Mouse (Mus musculus): ENCODE data around the gene Icosl. TPM values are rescaled to one million over a fixed set of nuclear protein-coding genes. Genes with fewer than 3 reads are reported as not detected.
"Not testable (repeated sequence)": the region's sequence is repeated elsewhere in the genome, so short reads cannot be mapped to it uniquely, and the experiment has no call there.

Icosl gene
- total RNA-seq, 2 experiments from 2014 or later, result 15.4 to 19.4 TPM

DNA sequence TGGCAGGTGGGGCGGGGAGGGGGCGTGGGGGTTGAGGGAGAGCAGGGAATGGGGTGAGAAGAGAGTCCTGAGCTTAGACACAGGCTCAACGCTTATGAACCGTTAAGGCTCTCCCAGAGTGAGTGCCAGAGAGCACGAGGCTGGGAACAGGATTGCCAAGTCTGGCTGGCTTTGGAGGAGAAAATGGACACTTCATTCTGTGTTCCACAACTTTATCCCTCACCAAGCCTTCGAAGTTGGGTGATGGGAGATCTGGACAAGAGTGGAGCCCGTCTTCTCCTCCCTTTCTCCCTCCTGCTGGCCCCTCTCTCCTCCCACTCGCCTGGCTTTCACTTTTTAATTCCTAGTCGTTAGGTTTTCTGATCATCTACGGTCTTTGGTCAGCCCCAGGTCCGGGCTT is 561 bp upstream of the Icosl start:
- no peak for DNase-seq (ENCODE audit: low spot score in 2 of 2)

- no peak for DNase-seq (ENCODE audit: low spot score in 2 of 2)
Observed at GRCm38 (mm10) chr10:78074151-78074550, 5.0 kb downstream of the Icosl start.

DNA sequence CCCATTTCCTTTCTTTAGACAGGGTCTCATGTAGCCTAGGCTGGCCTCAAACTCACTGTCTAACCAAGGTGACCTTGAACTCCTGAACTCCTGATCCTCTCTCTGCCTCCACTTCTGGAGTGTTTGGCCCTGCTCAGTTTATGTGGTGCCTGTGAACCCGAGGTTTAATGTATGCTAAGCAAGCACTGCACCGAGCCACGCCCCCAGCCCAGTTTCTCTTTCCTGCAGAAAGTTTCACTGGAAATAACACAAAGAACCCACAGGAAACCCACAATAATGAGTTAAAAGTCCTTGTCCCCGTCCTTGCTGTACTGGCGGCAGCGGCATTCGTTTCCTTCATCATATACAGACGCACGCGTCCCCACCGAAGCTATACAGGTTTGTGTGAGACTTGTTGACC is 5.9 kb downstream of the Icosl start:
- no peak for DNase-seq (ENCODE audit: low spot score in 2 of 2)

- no peak for DNase-seq (ENCODE audit: low spot score in 2 of 2)
Observed at GRCm38 (mm10) chr10:78077862-78078261, 8.8 kb downstream of the Icosl start.

DNA sequence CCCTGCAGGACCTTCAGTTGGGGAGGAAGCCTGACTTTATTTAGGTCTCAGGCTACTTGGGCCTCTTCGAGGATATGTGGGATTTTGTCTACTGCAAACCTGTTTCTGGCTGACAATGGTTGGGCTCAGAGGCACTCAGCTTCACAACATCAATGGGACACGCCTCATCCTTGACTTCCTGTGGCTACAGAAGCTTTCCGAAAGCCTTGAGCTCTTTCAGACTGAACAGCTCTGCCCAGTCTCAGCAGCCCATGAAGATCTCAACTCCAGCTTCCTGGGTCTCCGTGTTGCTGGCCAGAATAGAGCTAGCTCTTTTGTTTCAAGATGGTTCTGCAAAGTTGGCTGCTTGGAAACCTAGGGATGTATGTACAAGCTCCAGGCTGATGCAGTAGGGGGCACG is 9.2 kb downstream of the Icosl start:
- DNase-seq (ENCODE audit: low spot score in 2 of 2), result no peak

GRCm38 (mm10) chr10:78079955-78080591 is 11.0 kb downstream of the Icosl start:
- peak in 1 of 2 experiments; percentile 44 for DNase-seq (ENCODE audit: low spot score in 2 of 2)

DNA sequence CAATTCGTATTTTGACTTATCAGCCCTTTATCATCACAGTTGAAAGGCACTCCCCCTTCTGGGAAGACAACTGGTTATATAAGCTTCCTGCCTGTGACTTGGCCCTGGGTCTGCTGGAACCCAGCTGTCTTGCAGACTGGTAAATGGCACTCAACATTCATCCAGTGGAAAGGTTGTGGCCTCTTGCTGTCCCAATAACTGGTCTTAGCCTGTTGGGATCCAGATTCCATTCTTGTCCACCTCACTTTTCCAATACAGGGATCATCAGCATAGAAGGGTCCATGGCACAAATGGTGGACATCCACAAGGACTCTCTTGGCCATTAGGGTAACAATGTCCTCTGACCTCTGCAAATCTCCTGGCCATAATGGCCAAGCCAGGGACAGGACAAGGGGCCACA is 15.0 kb downstream of the Icosl start:
- no peak for DNase-seq (ENCODE audit: low spot score in 2 of 2)

- DNase-seq (ENCODE audit: low spot score in 2 of 2), result no peak
Observed at GRCm38 (mm10) chr10:78085711-78086110, 16.6 kb downstream of the Icosl start.

DNA sequence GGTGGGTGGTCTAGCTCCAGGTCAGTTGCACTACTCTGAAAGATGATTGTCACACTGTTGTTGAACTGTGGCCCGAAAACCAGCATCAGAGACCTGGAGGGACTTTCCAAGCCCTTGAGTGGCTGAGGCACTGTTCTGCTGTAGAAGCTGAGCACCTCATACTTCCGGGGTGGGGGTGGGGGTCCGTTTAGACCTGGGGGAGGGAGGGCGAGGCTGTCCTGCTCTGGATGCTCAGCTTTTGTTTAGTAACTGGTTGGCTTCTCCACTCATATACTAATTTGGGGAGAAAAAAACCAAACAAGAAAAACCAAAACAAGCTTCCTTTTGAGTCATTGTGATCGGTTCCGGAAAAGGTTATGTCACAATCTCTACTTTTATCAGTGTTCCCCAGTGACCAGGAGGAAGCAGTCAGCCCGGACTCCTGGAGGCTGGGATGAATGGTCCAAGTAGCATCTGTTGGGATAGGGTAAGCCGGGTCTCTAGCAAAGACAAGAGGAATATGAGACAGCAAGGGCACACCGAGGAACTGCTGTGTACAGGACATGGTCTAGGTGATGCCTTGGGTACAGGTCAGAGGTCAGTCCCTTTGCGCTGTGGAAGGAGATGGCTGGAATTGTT is 17.5 kb downstream of the Icosl start:
- no peak for DNase-seq (ENCODE audit: low spot score in 2 of 2)

DNA sequence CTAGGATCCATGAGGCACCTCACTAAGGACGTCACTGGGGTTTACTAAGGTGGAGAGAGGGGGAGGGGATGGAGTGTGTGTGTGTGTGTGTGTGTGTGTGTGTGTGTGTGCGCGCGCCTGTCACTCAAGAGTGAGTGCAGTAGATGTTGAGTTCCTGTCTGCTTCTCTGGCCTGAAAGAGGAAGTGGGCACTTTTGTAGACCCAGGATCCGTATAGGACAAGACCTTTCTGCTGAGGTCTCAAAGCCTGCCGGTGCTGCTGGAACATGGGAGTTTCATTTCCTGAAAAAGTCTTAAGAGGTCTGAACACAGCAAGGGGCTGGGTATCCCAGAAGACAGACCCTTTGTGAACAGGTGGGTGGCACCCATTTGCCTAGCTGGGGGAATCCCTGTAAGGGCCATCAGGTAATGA is 18.0 kb downstream of the Icosl start:
- DNase-seq (ENCODE audit: low spot score in 2 of 2), result no peak

- no peak for DNase-seq (ENCODE audit: low spot score in 2 of 2)
Observed at GRCm38 (mm10) chr10:78090246-78090645, 21.1 kb downstream of the Icosl start.

DNA sequence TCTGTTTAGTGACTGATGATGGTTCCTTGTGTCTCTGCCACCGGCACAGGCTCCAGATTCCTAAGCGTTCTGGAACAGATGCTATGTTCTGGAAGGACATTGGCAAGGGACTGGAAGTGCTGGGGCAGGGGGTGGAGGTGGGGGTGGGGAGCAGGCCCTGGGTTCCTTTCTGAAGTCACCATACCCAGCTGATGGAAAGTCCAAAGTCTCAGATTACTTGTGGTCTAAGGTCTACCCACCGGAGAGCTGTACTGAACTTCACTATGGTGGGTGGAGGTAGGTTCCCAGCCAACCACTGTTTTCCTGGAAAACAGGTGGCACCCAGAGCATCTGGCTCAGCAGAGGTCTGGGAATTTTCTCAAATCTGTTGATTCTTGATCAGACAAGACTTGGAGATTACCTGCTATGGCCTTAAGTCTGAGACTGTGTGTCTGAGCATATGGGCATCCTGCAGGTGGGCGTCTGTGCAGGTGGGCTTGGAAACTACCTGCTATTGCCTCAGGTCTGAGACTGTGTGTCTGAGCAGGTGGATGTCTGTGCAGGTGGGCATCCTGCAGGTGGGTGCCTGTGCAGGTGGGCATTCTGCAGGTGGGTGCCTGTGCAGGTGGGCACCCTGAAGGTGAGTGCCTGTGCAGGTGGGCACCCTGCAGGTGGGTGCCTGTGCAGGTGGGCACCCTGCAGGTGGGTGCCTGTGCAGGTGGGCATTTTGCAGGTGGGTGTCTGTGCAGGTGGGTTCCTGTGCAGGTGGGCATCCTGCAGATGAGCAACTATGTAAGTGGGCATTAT is 21.8 kb downstream of the Icosl start:
- DNase-seq (ENCODE audit: low spot score in 2 of 2), result no peak

DNA sequence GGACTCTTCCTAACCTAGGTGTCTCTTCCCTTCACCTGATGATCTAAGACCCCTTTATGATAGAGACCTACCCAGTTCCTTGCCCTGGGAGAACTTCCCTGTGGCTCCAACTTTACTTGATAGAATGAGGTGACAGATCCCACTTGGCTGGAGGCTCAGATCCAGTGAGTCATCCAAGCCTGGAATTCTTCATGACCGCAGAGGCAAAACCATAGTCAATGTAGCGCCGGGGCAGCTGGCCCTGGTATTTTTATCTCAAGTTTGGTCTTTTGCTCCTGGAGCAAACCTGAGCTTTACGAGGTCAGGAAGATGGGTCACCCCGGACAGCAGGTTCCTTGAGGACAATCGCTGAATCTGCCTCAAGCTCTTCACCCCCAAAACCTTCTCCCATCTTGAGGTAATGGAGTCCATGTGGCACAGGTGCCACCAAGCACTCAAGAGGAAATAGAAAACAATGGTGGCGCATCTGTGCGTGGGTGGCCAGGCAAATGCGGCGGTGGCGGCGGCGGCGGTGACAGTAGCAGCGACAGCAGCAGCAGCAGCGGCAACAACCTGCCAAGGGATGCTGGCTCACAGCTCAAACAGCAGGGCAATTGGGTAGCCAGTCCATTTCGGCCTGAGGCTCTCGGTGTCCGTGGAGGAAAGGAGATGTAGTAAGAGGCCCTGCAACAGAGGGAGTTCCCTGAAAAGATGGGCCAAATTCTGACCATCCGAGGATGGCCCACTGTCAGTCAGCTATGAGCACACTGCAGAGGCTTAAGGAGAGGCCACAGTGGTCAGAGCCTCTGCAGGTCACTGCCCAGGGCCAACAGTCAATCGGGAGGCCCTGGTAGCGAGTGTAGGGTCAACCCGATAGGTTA is 23.0 kb downstream of the Icosl start:
- no peak for DNase-seq (ENCODE audit: low spot score in 2 of 2)

- DNase-seq (ENCODE audit: low spot score in 2 of 2), result no peak
Observed at GRCm38 (mm10) chr10:78092725-78093029, 23.6 kb downstream of the Icosl start.

- DNase-seq (ENCODE audit: low spot score in 2 of 2), result no peak
Observed at GRCm38 (mm10) chr10:78095221-78095620, 26.1 kb downstream of the Icosl start.

- no peak for DNase-seq (ENCODE audit: low spot score in 2 of 2)
Observed at GRCm38 (mm10) chr10:78095954-78096931, 27.1 kb downstream of the Icosl start.

- not testable (repeated sequence) for DNase-seq (ENCODE audit: low spot score in 2 of 2)
Observed at GRCm38 (mm10) chr10:78099860-78100259, 30.8 kb downstream of the Icosl start.

- no peak for DNase-seq (ENCODE audit: low spot score in 2 of 2)
Observed at GRCm38 (mm10) chr10:78100989-78101780, 32.1 kb downstream of the Icosl start.
